Mouse (Mus musculus): ENCODE measurements around the gene Rps2. TPM values are rescaled to one million over a fixed set of nuclear protein-coding genes. Genes with fewer than 3 reads are reported as not detected.
"Not testable (repeated sequence)": the region's sequence is repeated elsewhere in the genome, so short reads cannot be mapped to it uniquely, and the experiment has no call there.

Rps2 gene
- polyA plus RNA-seq, 1 experiment from 2014 or later, result 828 TPM

GRCm38 (mm10) chr17:24705821-24706220 is 12.1 kb upstream of the Rps2 start:
- H3K9ac ChIP-seq, result no peak overlapping the region
- H3K27ac ChIP-seq (ENCODE audit: poor library complexity, severe bottlenecking), result no peak overlapping the region
- no peak overlapping the region for H3K4me3 ChIP-seq
- peaks cover 44% of the 10 kb centered on the region for H3K36me3 ChIP-seq
- peaks cover 14% of the 10 kb centered on the region for H3K4me1 ChIP-seq (replicated peaks)
- 97% methylated on average over 3 of the region's 3 CpGs for WGBS
- no peaks in the 10 kb centered on the region for H3K27me3 ChIP-seq (replicated peaks)
- no peak overlapping the region for H3K4me2 ChIP-seq
- ATAC-seq (ENCODE audit: insufficient number of reproducible peaks, low FRiP score), result no peak
- H3K9me3 ChIP-seq (replicated peaks), result no peaks in the 10 kb centered on the region

DNA sequence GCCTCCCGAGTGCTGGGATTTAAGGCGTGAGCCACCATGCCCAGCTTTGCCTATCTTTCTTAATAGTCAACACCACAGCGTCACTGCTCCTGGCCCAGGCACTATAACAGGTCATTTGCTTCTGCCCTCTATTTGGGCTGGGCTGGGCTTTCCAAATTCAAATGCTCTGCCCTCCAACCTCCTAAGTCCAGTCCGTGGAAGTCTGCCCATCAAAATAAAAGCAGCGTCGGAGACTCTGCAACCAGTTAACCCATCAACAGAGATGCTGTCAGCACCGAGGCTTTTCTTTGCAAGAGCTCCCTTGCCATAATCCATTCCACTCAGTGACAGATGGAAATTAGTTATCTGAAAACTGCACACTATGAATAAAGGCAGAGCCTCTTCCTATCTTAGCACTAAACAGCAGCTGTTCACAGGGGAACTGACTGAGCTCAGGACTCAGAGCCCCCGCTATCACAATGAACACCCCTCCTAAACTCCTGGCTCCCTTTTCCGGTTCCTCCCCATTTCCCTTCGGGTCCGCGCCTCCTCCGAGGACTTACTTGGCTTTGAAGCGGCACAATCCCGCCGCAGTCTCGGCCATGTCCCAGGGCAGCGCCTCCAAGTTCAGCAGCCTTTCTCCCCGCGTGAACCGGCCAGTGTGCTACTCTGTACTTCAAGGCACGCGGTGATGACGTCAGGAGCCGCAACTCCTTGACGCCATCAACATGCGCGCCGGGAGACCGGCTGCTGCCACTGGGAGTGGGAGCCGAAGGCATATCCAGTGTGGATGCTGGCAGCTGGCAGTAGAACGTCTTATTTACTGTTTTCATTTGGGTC is 10.7 kb upstream of the Rps2 start, which contains the start of gene Tbl3:
Gene Tbl3, minus strand, starts transcription at position 679 of the 819 bp plus-strand sequence.
- peak; percentile 87 for ATAC-seq (ENCODE audit: insufficient number of reproducible peaks, low FRiP score)
- 4% methylated on average over 32 of the region's 32 CpGs for WGBS

DNA sequence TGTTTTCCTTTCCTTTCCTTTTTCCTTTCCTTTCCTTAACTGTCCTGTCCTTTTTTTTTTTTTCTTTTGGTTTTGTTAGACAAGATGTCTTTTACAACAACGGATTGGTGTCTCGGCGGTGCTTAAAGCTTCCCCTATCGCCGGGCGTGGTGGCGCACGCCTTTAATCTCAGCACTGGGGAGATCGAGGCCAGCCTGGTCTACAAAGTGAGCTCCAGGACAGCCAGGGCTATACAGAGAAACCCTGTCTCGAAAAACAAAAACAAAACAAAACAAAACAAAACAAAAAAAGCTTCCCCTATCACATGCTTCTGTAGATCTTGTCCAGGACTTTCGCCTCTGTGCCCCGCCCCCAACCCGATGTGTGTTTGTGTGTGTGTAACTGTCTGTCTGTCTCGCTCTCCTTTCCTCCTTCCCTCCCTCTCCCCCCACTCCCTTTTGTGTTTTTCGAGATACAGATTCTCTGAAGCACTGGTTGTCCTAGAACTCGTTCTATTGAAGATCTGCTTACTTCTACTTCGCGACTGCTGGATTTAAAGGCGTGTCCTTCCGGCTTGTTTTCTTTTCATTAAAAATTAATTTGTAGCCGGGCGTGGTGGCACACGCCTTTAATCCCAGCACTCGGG is 10.0 kb upstream of the Rps2 start:
- Histone ChIP-seq H3K4me3 (peak overlapping the region; percentile 91), H3K27me3 (replicated peaks) (no peaks in the 10 kb centered on the region), H3K27ac (ENCODE audit: poor library complexity, severe bottlenecking) (peak overlapping the region; percentile 88), H3K36me3 (peaks cover 23% of the 10 kb centered on the region), H3K4me1 (replicated peaks) (peaks cover 14% of the 10 kb centered on the region), H3K9me3 (replicated peaks) (no peaks in the 10 kb centered on the region), H3K4me2 (peak overlapping the region; percentile 93), H3K9ac (peak overlapping the region; percentile 84)
- 0 out of 2 replicates have a peak, but pooled peaks have one; percentile 47 for ATAC-seq (ENCODE audit: insufficient number of reproducible peaks, low FRiP score)
- WGBS, result 6% methylated on average over 24 of the region's 24 CpGs

More for the DNA sequence above, 10.7 kb upstream of the Rps2 start, which contains the start of gene Tbl3:
- H3K36me3 ChIP-seq, result peaks cover 30% of the 10 kb centered on the region
- H3K9me3 ChIP-seq (replicated peaks), result no peaks in the 10 kb centered on the region
- peak within 1 kb of the TSS; percentile 88 for H3K27ac ChIP-seq (ENCODE audit: poor library complexity, severe bottlenecking)
- H3K4me2 ChIP-seq, result peak within 1 kb of the TSS; percentile 93
- peak within 1 kb of the TSS; percentile 84 for H3K9ac ChIP-seq
- H3K4me1 ChIP-seq (replicated peaks), result peaks cover 14% of the 10 kb centered on the region
- H3K27me3 ChIP-seq (replicated peaks), result no peaks in the 10 kb centered on the region
- H3K4me3 ChIP-seq, result peak within 1 kb of the TSS; percentile 91

- no peaks in the 10 kb centered on the region for H3K9me3 ChIP-seq (replicated peaks)
- no peaks in the 10 kb centered on the region for H3K27me3 ChIP-seq (replicated peaks)
- 42% methylated on average over 2 of the region's 2 CpGs for WGBS
- no peak overlapping the region for H3K27ac ChIP-seq (ENCODE audit: poor library complexity, severe bottlenecking)
- peak overlapping the region; percentile 91; the same call in 1 of the 2 replicates for H3K4me3 ChIP-seq
- ATAC-seq (ENCODE audit: insufficient number of reproducible peaks, low FRiP score), result no peak
- H3K9ac ChIP-seq, result no peak overlapping the region; the same call in 1 of the 2 replicates
- H3K4me2 ChIP-seq, result peak overlapping the region; percentile 93
- peaks cover 14% of the 10 kb centered on the region for H3K4me1 ChIP-seq (replicated peaks)
- peaks cover 20% of the 10 kb centered on the region for H3K36me3 ChIP-seq
These were observed 9.3 kb upstream of the Rps2 start for GRCm38 (mm10) chr17:24708646-24709045.

- no peak overlapping the region for H3K9ac ChIP-seq
- no peaks in the 10 kb centered on the region for H3K27me3 ChIP-seq (replicated peaks)
- H3K36me3 ChIP-seq, result peaks cover 24% of the 10 kb centered on the region
- no peak for ATAC-seq (ENCODE audit: insufficient number of reproducible peaks, low FRiP score)
- H3K4me1 ChIP-seq (replicated peaks), result peaks cover 4% of the 10 kb centered on the region; the same call in 1 of the 2 replicates
- H3K9me3 ChIP-seq (replicated peaks), result no peaks in the 10 kb centered on the region
- WGBS, result 80% methylated on average over 6 of the region's 6 CpGs
- no peak overlapping the region for H3K4me3 ChIP-seq
- H3K27ac ChIP-seq (ENCODE audit: poor library complexity, severe bottlenecking), result no peak overlapping the region
- no peak overlapping the region for H3K4me2 ChIP-seq
These were observed 2.4 kb upstream of the Rps2 start for GRCm38 (mm10) chr17:24715556-24715955.

GRCm38 (mm10) chr17:24716166-24716682 is 1.7 kb upstream of the Rps2 start:
- no peak overlapping the region for H3K27ac ChIP-seq (ENCODE audit: poor library complexity, severe bottlenecking)
- H3K4me3 ChIP-seq, result no peak overlapping the region
- no peak overlapping the region for H3K9ac ChIP-seq
- H3K36me3 ChIP-seq, result peaks cover 26% of the 10 kb centered on the region
- peaks cover 6% of the 10 kb centered on the region for H3K4me1 ChIP-seq (replicated peaks)
- WGBS, result 94% methylated on average over 15 of the region's 15 CpGs
- H3K9me3 ChIP-seq (replicated peaks), result no peaks in the 10 kb centered on the region
- no peak overlapping the region for H3K4me2 ChIP-seq
- no peaks in the 10 kb centered on the region for H3K27me3 ChIP-seq (replicated peaks)
- no peak for ATAC-seq (ENCODE audit: insufficient number of reproducible peaks, low FRiP score)

- H3K4me1 ChIP-seq (replicated peaks), result peaks cover 29% of the 10 kb centered on the region
- peak overlapping the region; percentile 79 for H3K4me2 ChIP-seq
- H3K27ac ChIP-seq (ENCODE audit: poor library complexity, severe bottlenecking); ATAC-seq (ENCODE audit: insufficient number of reproducible peaks, low FRiP score); H3K9me3 ChIP-seq (replicated peaks); H3K27me3 ChIP-seq (replicated peaks): not testable (repeated sequence)
- peaks cover 41% of the 10 kb centered on the region for H3K36me3 ChIP-seq
- 52% methylated on average over 5 of the region's 5 CpGs for WGBS
- H3K9ac ChIP-seq, result peak overlapping the region; percentile 98
- H3K4me3 ChIP-seq, result peak overlapping the region; percentile 95
These were observed 1.0 kb downstream of the Rps2 start for GRCm38 (mm10) chr17:24718938-24719337.

DNA sequence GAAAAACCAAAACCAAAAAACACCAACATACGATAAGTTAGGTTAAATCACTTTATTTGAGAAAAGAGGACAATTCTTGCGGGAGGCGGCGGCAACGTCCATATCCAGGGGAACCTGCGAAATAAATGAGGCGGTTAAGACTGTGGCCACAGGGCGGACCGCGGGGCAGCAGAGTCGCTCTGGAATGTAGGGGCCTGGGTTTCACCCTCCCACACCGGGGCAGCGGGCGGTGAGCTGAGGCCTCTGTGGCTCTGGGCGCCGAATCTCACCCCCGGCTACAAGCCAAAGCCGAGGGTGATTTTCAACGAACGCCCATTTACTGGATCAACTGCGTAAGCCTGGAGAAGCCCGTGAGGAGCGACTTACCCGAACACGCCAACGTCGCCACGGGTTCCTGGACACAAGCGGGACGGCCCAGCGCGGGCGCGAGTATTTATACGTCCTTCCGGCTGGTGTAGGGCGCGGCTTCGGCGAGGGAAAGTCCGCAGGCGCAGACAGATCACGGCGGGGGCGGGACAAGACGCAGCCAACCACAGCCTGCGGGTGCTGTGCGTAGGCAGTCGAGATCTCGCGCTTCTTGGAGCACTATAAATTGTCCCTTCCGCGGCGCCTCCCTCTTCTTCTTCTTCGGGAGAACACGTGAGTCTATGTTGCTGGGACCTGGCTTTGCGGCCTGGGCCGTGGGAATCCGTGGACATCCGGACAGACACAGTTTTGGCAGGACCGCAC is 1.7 kb downstream of the Rps2 start:
- WGBS, result under 1% methylated on average over 61 of the region's 61 CpGs
- Histone ChIP-seq H3K9me3 (replicated peaks) (no peaks in the 10 kb centered on the region), H3K27ac (ENCODE audit: poor library complexity, severe bottlenecking) (peak overlapping the region; percentile 93), H3K4me3 (peak overlapping the region; percentile 95), H3K36me3 (peaks cover 41% of the 10 kb centered on the region), H3K4me1 (replicated peaks) (peaks cover 29% of the 10 kb centered on the region), H3K27me3 (replicated peaks) (no peaks in the 10 kb centered on the region), H3K4me2 (peak overlapping the region; percentile 84), H3K9ac (peak overlapping the region; percentile 98)
- ATAC-seq (ENCODE audit: insufficient number of reproducible peaks, low FRiP score), result peak; percentile 98

DNA sequence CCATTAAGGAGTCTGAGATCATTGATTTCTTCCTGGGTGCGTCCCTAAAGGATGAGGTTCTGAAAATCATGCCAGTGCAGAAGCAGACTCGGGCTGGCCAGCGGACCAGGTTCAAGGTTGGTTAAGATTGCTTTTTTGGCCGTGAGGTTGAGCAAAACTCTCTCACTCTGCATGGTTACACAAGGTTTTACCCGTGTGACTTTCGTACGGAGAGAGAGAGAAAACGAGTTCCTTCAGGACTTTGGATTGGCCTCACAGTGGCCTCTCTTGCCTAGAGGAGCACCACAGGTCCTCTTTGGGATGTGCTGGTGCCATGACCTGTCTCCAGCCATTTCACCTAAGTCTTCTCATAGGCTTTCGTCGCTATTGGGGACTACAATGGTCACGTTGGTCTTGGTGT is 2.7 kb downstream of the Rps2 start:
- not testable (repeated sequence) for H3K27me3 ChIP-seq (replicated peaks); H3K9me3 ChIP-seq (replicated peaks); ATAC-seq (ENCODE audit: insufficient number of reproducible peaks, low FRiP score)
- H3K36me3 ChIP-seq, result peaks cover 37% of the 10 kb centered on the region
- H3K4me1 ChIP-seq (replicated peaks), result peaks cover 29% of the 10 kb centered on the region
- peak overlapping the region; percentile 84 for H3K4me2 ChIP-seq
- peak overlapping the region; percentile 86 for H3K9ac ChIP-seq
- under 1% methylated on average over 11 of the region's 11 CpGs for WGBS
- peak overlapping the region; percentile 95 for H3K4me3 ChIP-seq
- 0 out of 2 replicates have a peak overlapping the region, but pooled peaks have one; percentile 83 for H3K27ac ChIP-seq (ENCODE audit: poor library complexity, severe bottlenecking)

GRCm38 (mm10) chr17:24721383-24721955 is 3.6 kb downstream of the Rps2 start:
- Histone ChIP-seq H3K4me3 (peak overlapping the region; percentile 95), H3K4me1 (replicated peaks) (peaks cover 29% of the 10 kb centered on the region), H3K9ac (peak overlapping the region; percentile 80), H3K4me2 (peak overlapping the region; percentile 84), H3K36me3 (peaks cover 32% of the 10 kb centered on the region)
- not testable (repeated sequence) for H3K27me3 ChIP-seq (replicated peaks); ATAC-seq (ENCODE audit: insufficient number of reproducible peaks, low FRiP score); H3K9me3 ChIP-seq (replicated peaks); H3K27ac ChIP-seq (ENCODE audit: poor library complexity, severe bottlenecking)
- 33% methylated on average over 7 of the region's 7 CpGs for WGBS
